Mouse (Mus musculus) small intestine, adult 2 months (tissue): ENCODE results near the gene Aoc2.

ENCODE experiments used
- CTCF ChIP-seq: fragments of 200-500 bp; IDR thresholded peaks from 2 replicates; pipeline ENCODE4 v1.5.1; 2012; ENCODE audit warnings: low read depth, mild to moderate bottlenecking, control low read depth, inconsistent platforms, low read length, moderate library complexity, mixed read lengths; ENCODE audit not compliant: insufficient replicate concordance, insufficient read length; ENCODE audit errors: extremely low read depth
- POLR2A ChIP-seq: fragments of 200-500 bp; IDR thresholded peaks from 2 replicates; pipeline ENCODE4 v1.6.1; 2012; ENCODE audit warnings: low read depth, mild to moderate bottlenecking, control low read depth, inconsistent platforms, low read length, moderate library complexity

DNA sequence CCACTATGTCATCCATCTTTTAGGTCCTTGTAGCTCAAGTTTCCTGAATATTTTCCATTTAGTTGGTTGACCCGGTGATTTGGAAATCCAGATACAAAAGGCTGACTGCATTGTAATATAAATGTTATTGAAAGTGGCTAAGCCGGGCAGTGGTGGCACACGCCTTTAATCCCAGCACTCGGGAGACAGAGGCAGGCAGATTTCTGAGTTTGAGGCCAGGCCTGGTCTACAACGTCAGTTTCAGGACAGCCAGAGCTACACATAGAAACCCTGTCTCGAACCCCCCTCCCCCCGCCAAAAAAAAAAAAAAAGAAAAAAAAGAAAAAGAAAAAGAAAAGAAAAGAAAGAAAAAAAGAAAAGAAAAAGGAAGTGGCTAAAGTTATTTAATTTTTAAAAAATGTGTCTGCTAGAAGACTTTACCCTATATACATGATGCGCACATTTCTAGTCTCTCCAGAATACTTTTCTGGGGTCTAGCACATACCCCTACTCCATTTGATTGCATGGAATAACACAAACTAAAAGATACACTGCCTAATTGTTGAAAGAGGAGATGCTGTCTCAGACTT is 9.7 kb upstream of the Aoc2 start:
- no peak for TF ChIP-seq CTCF
- no peak for TF ChIP-seq POLR2A
